Mouse (Mus musculus): ENCODE data around the gene Aph1a. TPM values are rescaled to one million over a fixed set of nuclear protein-coding genes. Genes with fewer than 3 reads are reported as not detected.

Gene Aph1a
- polyA plus RNA-seq, 1 experiment = 17.6 TPM

DNA sequence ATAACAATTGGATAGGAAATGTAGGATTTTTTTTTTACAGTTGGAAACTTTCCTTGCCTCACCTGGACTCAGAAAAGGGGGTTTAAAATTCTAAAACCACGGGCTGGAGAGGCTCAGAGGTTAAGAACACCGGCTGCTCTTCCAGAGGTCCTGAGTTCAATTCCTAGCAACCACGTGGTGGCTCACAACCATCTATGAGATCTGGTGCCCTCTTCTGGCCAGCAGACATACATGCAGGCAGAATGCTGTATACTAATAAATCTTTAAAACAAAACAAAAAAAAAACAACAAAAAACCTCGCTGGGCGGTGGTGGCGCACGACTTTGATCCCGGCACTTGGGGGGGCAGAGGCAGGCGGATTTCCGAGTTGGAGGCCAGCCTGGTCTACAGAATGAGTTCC, 32.6 kb upstream of the Aph1a start:
- Histone ChIP-seq H3K4me1 (ENCODE audit: control insufficient read depth, insufficient read depth, low read length) (peaks cover 5% of the 10 kb centered on the region; the same call in 1 of the 2 replicates), H3K27me3 (ENCODE audit: control insufficient read depth, insufficient read depth, low read length) (no peaks in the 10 kb centered on the region), H3K36me3 (ENCODE audit: control insufficient read depth, insufficient read depth, low read length) (no peaks in the 10 kb centered on the region), H3K4me3 (ENCODE audit: control insufficient read depth, low read depth, low read length) (no peak overlapping the region), H3K27ac (ENCODE audit: control insufficient read depth, insufficient read depth, low read depth, low read length) (no peak overlapping the region)
- TF ChIP-seq CTCF (IDR thresholded peaks at IDR 0.05; ENCODE audit: control insufficient read depth, insufficient read depth, insufficient replicate concordance, low read depth, low read length) = no peak
- TF ChIP-seq POLR2A (IDR thresholded peaks at IDR 0.05; ENCODE audit: control insufficient read depth, low read depth, low read length) = no peak

DNA sequence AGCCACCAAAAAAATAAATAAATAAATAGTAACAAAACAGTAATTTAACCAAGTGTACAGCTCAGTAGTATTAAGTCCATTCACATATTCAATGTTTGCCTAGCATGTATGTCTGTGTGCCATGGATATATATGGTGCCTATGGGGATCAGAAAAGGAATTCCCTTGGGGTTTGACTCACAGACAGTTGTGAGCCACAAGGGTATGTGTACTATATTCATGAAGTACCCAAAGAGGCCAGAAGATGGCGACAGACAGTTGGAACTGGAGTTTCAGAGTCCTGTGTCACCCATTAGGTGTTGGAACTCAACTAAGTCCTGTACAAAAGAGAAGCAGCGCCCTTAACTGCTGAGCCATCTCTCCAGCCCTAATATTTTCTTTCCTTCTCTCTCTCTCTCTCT, 32.0 kb upstream of the Aph1a start:
- Histone ChIP-seq H3K27ac (ENCODE audit: control insufficient read depth, insufficient read depth, low read depth, low read length) (no peak overlapping the region), H3K36me3 (ENCODE audit: control insufficient read depth, insufficient read depth, low read length) (no peaks in the 10 kb centered on the region), H3K4me3 (ENCODE audit: control insufficient read depth, low read depth, low read length) (no peak overlapping the region), H3K4me1 (ENCODE audit: control insufficient read depth, insufficient read depth, low read length) (peaks cover 5% of the 10 kb centered on the region; the same call in 1 of the 2 replicates), H3K27me3 (ENCODE audit: control insufficient read depth, insufficient read depth, low read length) (no peaks in the 10 kb centered on the region)
- TF ChIP-seq POLR2A (IDR thresholded peaks at IDR 0.05; ENCODE audit: control insufficient read depth, low read depth, low read length) (no peak), CTCF (IDR thresholded peaks at IDR 0.05; ENCODE audit: control insufficient read depth, insufficient read depth, insufficient replicate concordance, low read depth, low read length) (no peak)

DNA sequence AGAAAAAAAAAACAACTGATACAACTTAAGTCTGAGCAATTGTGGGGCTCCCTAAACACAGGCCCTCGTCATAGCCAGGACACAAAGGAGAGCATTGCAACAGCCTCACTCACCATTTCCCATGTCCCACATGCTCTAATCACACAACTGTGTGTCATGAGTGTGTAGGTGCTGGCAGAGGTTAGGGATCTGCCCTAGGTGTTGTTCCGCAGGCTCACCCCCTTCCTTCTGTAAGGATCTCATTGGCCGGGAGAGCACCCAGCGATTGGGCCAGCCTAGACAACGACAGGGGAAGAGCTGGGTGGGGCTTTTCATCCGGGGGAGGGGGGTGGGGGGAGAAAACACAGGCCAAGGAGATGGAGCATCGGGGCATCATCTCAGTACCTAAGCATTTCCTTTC, 30.2 kb upstream of the Aph1a start:
- H3K27ac ChIP-seq (ENCODE audit: control insufficient read depth, insufficient read depth, low read depth, low read length) = no peak overlapping the region
- TF ChIP-seq POLR2A (IDR thresholded peaks at IDR 0.05; ENCODE audit: control insufficient read depth, low read depth, low read length) (no peak), CTCF (IDR thresholded peaks at IDR 0.05; ENCODE audit: control insufficient read depth, insufficient read depth, insufficient replicate concordance, low read depth, low read length) (no peak)
- no peaks in the 10 kb centered on the region for H3K36me3 ChIP-seq (ENCODE audit: control insufficient read depth, insufficient read depth, low read length)
- H3K27me3 ChIP-seq (ENCODE audit: control insufficient read depth, insufficient read depth, low read length) = no peaks in the 10 kb centered on the region
- H3K4me1 ChIP-seq (ENCODE audit: control insufficient read depth, insufficient read depth, low read length) = peaks cover 5% of the 10 kb centered on the region; the same call in 1 of the 2 replicates
- H3K4me3 ChIP-seq (ENCODE audit: control insufficient read depth, low read depth, low read length) = no peak overlapping the region

DNA sequence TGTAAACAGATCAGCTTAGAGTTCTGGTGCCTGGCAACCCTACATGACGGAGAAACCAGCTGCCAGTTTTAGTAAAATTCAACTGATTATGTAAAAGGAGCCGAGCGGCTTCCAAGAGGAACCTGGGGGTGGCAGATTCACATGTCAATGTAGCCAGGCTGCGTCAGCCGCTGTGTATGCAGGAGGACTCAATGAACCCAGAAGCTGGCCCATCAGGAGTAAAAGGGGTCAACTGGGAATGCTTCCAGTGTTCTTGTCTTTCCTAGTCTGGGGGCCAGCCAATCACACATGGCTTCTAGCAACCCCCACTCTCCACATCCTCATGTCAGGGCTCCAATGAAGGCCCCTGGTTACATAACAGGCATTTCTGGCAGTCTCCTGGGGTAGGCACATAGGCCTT, 28.7 kb upstream of the Aph1a start:
- H3K27me3 ChIP-seq (ENCODE audit: control insufficient read depth, insufficient read depth, low read length) = no peaks in the 10 kb centered on the region
- H3K36me3 ChIP-seq (ENCODE audit: control insufficient read depth, insufficient read depth, low read length) = no peaks in the 10 kb centered on the region
- TF ChIP-seq POLR2A (IDR thresholded peaks at IDR 0.05; ENCODE audit: control insufficient read depth, low read depth, low read length) (no peak), CTCF (IDR thresholded peaks at IDR 0.05; ENCODE audit: control insufficient read depth, insufficient read depth, insufficient replicate concordance, low read depth, low read length) (no peak)
- no peak overlapping the region for H3K27ac ChIP-seq (ENCODE audit: control insufficient read depth, insufficient read depth, low read depth, low read length)
- peaks cover 5% of the 10 kb centered on the region; the same call in 1 of the 2 replicates for H3K4me1 ChIP-seq (ENCODE audit: control insufficient read depth, insufficient read depth, low read length)
- no peak overlapping the region for H3K4me3 ChIP-seq (ENCODE audit: control insufficient read depth, low read depth, low read length)

DNA sequence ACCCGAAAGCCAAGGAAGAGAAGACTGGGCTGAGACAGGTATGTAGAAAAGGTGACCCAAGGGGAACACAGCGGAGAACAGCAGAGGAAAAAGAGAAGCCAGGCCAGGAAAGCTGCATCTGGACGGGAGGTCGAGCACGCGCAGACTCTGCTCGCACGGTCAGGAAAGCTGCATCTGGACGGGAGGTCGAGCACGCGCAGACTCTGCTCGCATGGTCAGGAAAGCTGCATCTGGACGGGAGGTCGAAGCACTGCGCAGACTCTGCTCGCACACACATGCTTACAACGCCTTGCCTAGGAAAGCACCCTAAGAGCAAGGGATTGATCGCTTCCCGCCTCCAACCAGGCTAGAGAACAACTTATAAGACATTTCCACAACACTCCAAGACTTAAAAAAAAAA, 28.2 kb upstream of the Aph1a start:
- Histone ChIP-seq H3K4me3 (ENCODE audit: control insufficient read depth, low read depth, low read length) (no peak overlapping the region), H3K27me3 (ENCODE audit: control insufficient read depth, insufficient read depth, low read length) (no peaks in the 10 kb centered on the region), H3K4me1 (ENCODE audit: control insufficient read depth, insufficient read depth, low read length) (peaks cover 5% of the 10 kb centered on the region; the same call in 1 of the 2 replicates), H3K27ac (ENCODE audit: control insufficient read depth, insufficient read depth, low read depth, low read length) (no peak overlapping the region), H3K36me3 (ENCODE audit: control insufficient read depth, insufficient read depth, low read length) (no peaks in the 10 kb centered on the region)
- TF ChIP-seq POLR2A (IDR thresholded peaks at IDR 0.05; ENCODE audit: control insufficient read depth, low read depth, low read length) (no peak), CTCF (IDR thresholded peaks at IDR 0.05; ENCODE audit: control insufficient read depth, insufficient read depth, insufficient replicate concordance, low read depth, low read length) (no peak)

DNA sequence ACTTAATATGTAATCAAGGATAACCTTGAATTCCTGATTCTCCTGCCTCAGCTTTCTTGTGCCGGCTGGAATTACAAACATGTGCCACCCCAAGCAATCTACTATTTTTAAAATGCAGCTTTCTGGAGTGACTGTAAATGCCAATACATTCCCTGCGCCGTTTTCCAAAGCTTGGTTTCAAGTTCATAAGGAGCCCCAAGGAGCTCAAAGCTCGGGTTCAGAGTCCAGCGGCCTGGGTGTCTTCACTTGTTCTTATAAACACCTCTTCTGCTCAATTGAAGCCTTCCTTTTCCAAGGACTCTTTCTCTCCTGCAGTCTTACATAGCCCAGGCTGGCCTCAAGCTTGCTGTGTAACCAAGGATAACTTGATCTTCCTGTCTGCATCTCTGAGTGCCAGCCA, 27.7 kb upstream of the Aph1a start:
- Histone ChIP-seq H3K36me3 (ENCODE audit: control insufficient read depth, insufficient read depth, low read length) (no peaks in the 10 kb centered on the region), H3K4me3 (ENCODE audit: control insufficient read depth, low read depth, low read length) (no peak overlapping the region)
- TF ChIP-seq POLR2A (IDR thresholded peaks at IDR 0.05; ENCODE audit: control insufficient read depth, low read depth, low read length) = no peak
- TF ChIP-seq CTCF (IDR thresholded peaks at IDR 0.05; ENCODE audit: control insufficient read depth, insufficient read depth, insufficient replicate concordance, low read depth, low read length) = no peak

DNA sequence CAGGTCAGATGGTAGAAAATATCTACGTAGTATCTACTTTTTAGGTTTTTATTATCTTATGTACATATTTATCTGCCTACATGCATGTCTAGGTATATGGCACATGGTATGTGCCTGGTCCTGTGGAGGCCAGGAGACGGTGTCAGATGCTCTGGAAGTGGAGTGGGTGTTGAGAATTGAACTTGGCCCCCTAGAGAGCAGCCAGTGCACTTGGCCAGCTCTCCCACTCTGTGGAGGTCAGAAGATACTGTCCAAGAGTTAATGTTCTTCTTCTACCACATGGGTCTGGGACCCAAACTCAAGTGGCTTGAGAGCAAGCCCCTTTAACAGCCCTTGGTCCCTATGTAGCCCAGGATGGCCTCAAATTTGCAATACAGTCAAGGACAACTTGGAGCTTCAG, 26.4 kb upstream of the Aph1a start:
- Histone ChIP-seq H3K4me3 (ENCODE audit: control insufficient read depth, low read depth, low read length) (no peak overlapping the region), H3K36me3 (ENCODE audit: control insufficient read depth, insufficient read depth, low read length) (no peaks in the 10 kb centered on the region), H3K27ac (ENCODE audit: control insufficient read depth, insufficient read depth, low read depth, low read length) (no peak overlapping the region), H3K27me3 (ENCODE audit: control insufficient read depth, insufficient read depth, low read length) (no peaks in the 10 kb centered on the region), H3K4me1 (ENCODE audit: control insufficient read depth, insufficient read depth, low read length) (peaks cover 10% of the 10 kb centered on the region)
- TF ChIP-seq POLR2A (IDR thresholded peaks at IDR 0.05; ENCODE audit: control insufficient read depth, low read depth, low read length) (no peak), CTCF (IDR thresholded peaks at IDR 0.05; ENCODE audit: control insufficient read depth, insufficient read depth, insufficient replicate concordance, low read depth, low read length) (no peak)

More for the DNA sequence above, 27.7 kb upstream of the Aph1a start:
- H3K27ac ChIP-seq (ENCODE audit: control insufficient read depth, insufficient read depth, low read depth, low read length) = no peak overlapping the region
- peaks cover 7% of the 10 kb centered on the region; the same call in 1 of the 2 replicates for H3K4me1 ChIP-seq (ENCODE audit: control insufficient read depth, insufficient read depth, low read length)
- no peaks in the 10 kb centered on the region for H3K27me3 ChIP-seq (ENCODE audit: control insufficient read depth, insufficient read depth, low read length)

DNA sequence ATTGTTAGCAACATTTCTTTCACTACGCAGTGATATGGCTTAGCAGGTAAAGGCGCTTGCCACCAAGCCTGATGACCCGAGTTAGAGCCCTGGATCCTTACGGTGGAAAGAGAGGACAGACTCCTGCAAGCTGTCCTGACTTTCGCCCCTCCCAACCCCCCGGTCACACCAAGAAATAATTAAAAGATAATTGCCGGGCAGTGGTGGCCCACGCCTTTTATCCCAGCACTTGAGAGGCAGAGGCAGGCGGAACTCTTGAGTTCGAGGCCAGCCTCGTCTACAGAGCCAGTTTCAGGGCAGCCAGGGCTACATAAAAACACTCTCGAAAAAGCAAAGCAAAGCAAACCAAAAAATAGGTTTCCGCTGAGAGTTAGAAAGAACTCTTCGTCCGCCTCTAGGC, 22.8 kb upstream of the Aph1a start:
- H3K4me3 ChIP-seq (ENCODE audit: control insufficient read depth, low read depth, low read length) = peak overlapping the region; percentile 95
- peaks cover 5% of the 10 kb centered on the region for H3K4me1 ChIP-seq (ENCODE audit: control insufficient read depth, insufficient read depth, low read length)
- peak overlapping the region; percentile 19 for H3K27ac ChIP-seq (ENCODE audit: control insufficient read depth, insufficient read depth, low read depth, low read length)
- TF ChIP-seq POLR2A (IDR thresholded peaks at IDR 0.05; ENCODE audit: control insufficient read depth, low read depth, low read length) (no peak), CTCF (IDR thresholded peaks at IDR 0.05; ENCODE audit: control insufficient read depth, insufficient read depth, insufficient replicate concordance, low read depth, low read length) (no peak)
- H3K27me3 ChIP-seq (ENCODE audit: control insufficient read depth, insufficient read depth, low read length) = no peaks in the 10 kb centered on the region
- H3K36me3 ChIP-seq (ENCODE audit: control insufficient read depth, insufficient read depth, low read length) = no peaks in the 10 kb centered on the region

All from testis, adult 2 months (tissue).